In genomic region chr17:40868952-40869747, GRCm38 (mm10) we compare ENCODE assay signal across 13 mouse cellular contexts. TPM values are rescaled to one million over a fixed set of nuclear protein-coding genes. Genes with fewer than 3 reads are reported as not detected.
DNase-seq lines count a peak whose midpoint lies in the region; ATAC-seq and TF ChIP-seq lines count a peak whose summit lies in the region.
"Had no signal": no experiment of that assay in that cellular context is flagged by ENCODE, and none has a peak within 500 bp of the region (broad histone marks: within the 10 kb centered on the region; RNA-seq: fewer than 3 reads in every experiment).

No protein-coding gene starts in this region.

- DNase-seq in heart, postnatal 14 days: no peak
- peak; percentile 71 for DNase-seq in lung, postnatal 0 days (ENCODE audit: low spot score)
- no peak for DNase-seq in thymus, postnatal 4 days
- DNase-seq in T-cell, adult 2 months (ENCODE audit: low spot score): no peak
- DNase-seq: adrenal gland, adult 8-10 months; cerebellum, postnatal 36 days; kidney, adult 9 months had no signal

- peaks cover 3 to 11% of the 10 kb centered on the region in 2 experiments for H3K4me1 ChIP-seq in heart, embryonic 14.5 days (ENCODE audit: control insufficient read depth in 2 of 2, insufficient read depth in 2 of 2, low read length in 2 of 2)
- H3K4me1 ChIP-seq in lung, postnatal 0 days (ENCODE audit: insufficient read depth, low read depth, low read length): no peaks in the 10 kb centered on the region
- H3K4me1 ChIP-seq in stomach, embryonic 14.5 days (ENCODE audit: control insufficient read depth, insufficient read depth, low read length): no peaks in the 10 kb centered on the region
- no peaks in the 10 kb centered on the region for H3K4me1 ChIP-seq in midbrain, embryonic 13.5 days (replicated peaks)
- H3K4me1 ChIP-seq: limb, embryonic 10.5 days had no signal

- H3K27ac ChIP-seq in heart, embryonic 14.5 days (replicated peaks in 1 of 2; ENCODE audit: control insufficient read depth in 1 of 2, insufficient read depth in 1 of 2, low read depth in 2 of 2, low read length in 2 of 2): peak overlapping the region in 1 of 2 experiments; percentile 56; a peak in 2 of 4 replicates
- H3K27ac ChIP-seq in lung, postnatal 0 days (ENCODE audit: low read length): peak overlapping the region; percentile 54; the same call in 1 of the 2 replicates
- H3K27ac ChIP-seq in stomach, embryonic 14.5 days (ENCODE audit: low read length): peak overlapping the region; percentile 21; the same call in 1 of the 2 replicates
- H3K27ac ChIP-seq in midbrain, embryonic 13.5 days: no peak overlapping the region
- H3K27ac ChIP-seq: limb, embryonic 10.5 days had no signal

- peak overlapping the region; percentile 50 for H3K4me2 ChIP-seq in heart, embryonic 14.5 days (ENCODE audit: low read length)
- H3K4me2 ChIP-seq in lung, postnatal 0 days (replicated peaks; ENCODE audit: low read depth, low read length): peak overlapping the region; percentile 34
- H3K4me2 ChIP-seq in stomach, embryonic 14.5 days (replicated peaks; ENCODE audit: low read depth, low read length): no peak overlapping the region
- no peak overlapping the region for H3K4me2 ChIP-seq in midbrain, embryonic 13.5 days (replicated peaks)

- TF ChIP-seq CTCF in lung, postnatal 0 days (IDR thresholded peaks at IDR 0.05): no peak

- no peaks in the 10 kb centered on the region for H3K9me3 ChIP-seq in heart, embryonic 14.5 days (ENCODE audit: control insufficient read depth, low read length)
- H3K9me3 ChIP-seq in lung, postnatal 0 days (ENCODE audit: low read length): no peaks in the 10 kb centered on the region
- H3K9me3 ChIP-seq in stomach, embryonic 14.5 days (ENCODE audit: control insufficient read depth, low read depth, low read length): no peaks in the 10 kb centered on the region
- no peaks in the 10 kb centered on the region for H3K9me3 ChIP-seq in midbrain, embryonic 13.5 days
- H3K9me3 ChIP-seq: limb, embryonic 10.5 days had no signal

- ATAC-seq in heart, embryonic 14.5 days (ENCODE audit: insufficient number of reproducible peaks, insufficient read depth, low FRiP score, low read depth): no peak
- peak; percentile 83 for ATAC-seq in granulocyte monocyte progenitor cell, adult 5-6 weeks (replicated peaks; ENCODE audit: poor library complexity, severe bottlenecking)
- ATAC-seq in lung, postnatal 0 days: peak; percentile 93
- peak; percentile 88 for ATAC-seq in stomach, embryonic 14.5 days (ENCODE audit: insufficient number of reproducible peaks, insufficient read depth, low FRiP score, low read depth)
- ATAC-seq in midbrain, embryonic 13.5 days: no peak

- H3K36me3 ChIP-seq in heart, embryonic 14.5 days (ENCODE audit: control insufficient read depth, insufficient read depth, low read length): no peaks in the 10 kb centered on the region
- H3K36me3 ChIP-seq in lung, postnatal 0 days (ENCODE audit: insufficient read depth, low read length): no peaks in the 10 kb centered on the region
- no peaks in the 10 kb centered on the region for H3K36me3 ChIP-seq in stomach, embryonic 14.5 days (ENCODE audit: control insufficient read depth, insufficient read depth, low read length)
- H3K36me3 ChIP-seq in midbrain, embryonic 13.5 days: no peaks in the 10 kb centered on the region
- H3K36me3 ChIP-seq: limb, embryonic 10.5 days had no signal

- no peak overlapping the region for H3K4me3 ChIP-seq in heart, embryonic 14.5 days (ENCODE audit: control insufficient read depth in 1 of 2, insufficient read depth in 1 of 2, low read depth in 1 of 2, low read length in 2 of 2)
- no peak overlapping the region for H3K4me3 ChIP-seq in lung, postnatal 0 days (ENCODE audit: low read depth, low read length)
- H3K4me3 ChIP-seq in stomach, embryonic 14.5 days (ENCODE audit: low read depth, low read length): no peak overlapping the region
- no peak overlapping the region for H3K4me3 ChIP-seq in midbrain, embryonic 13.5 days (replicated peaks)
- H3K4me3 ChIP-seq: limb, embryonic 10.5 days had no signal

- H3K9ac ChIP-seq in heart, embryonic 14.5 days (ENCODE audit: low read length): peak overlapping the region; percentile 18; the same call in 1 of the 2 replicates
- H3K9ac ChIP-seq in lung, postnatal 0 days (replicated peaks; ENCODE audit: low read depth): no peak overlapping the region
- H3K9ac ChIP-seq in stomach, embryonic 14.5 days (replicated peaks; ENCODE audit: low read depth, low read length): no peak overlapping the region
- no peak overlapping the region for H3K9ac ChIP-seq in midbrain, embryonic 13.5 days (replicated peaks)

- 9% methylated on average over 10 of the region's 10 CpGs for WGBS in heart, embryonic 14.5 days
- WGBS in lung, postnatal 0 days: 29% methylated on average over 10 of the region's 10 CpGs
- 34% methylated on average over 10 of the region's 10 CpGs for WGBS in stomach, embryonic 14.5 days
- 77% methylated on average over 10 of the region's 10 CpGs for WGBS in midbrain, embryonic 13.5 days

- peak; percentile 28; the same call in 1 of the 2 replicates for TF ChIP-seq EP300 in lung, postnatal 0 days (IDR thresholded peaks at IDR 0.05)

- H3K27me3 ChIP-seq in heart, embryonic 14.5 days (ENCODE audit: control insufficient read depth, insufficient read depth, low read length): no peaks in the 10 kb centered on the region
- no peaks in the 10 kb centered on the region for H3K27me3 ChIP-seq in lung, postnatal 0 days (replicated peaks; ENCODE audit: insufficient read depth, low read length)
- H3K27me3 ChIP-seq in stomach, embryonic 14.5 days (ENCODE audit: control insufficient read depth, insufficient read depth, low read length): no peaks in the 10 kb centered on the region
- H3K27me3 ChIP-seq in midbrain, embryonic 13.5 days: no peaks in the 10 kb centered on the region

- intact Hi-C loops in heart, postnatal 14 days (cut with DNase I): no loop called here

RNA-seq across cellular contexts. Expression of gene 9130008F23Rik, which starts 11.2 kb away (rescaled TPM):
- 1.8 and 2.5 TPM in 2 replicates for polyA plus RNA-seq in heart, embryonic 14.5 days (2014; fragmentation: Nextera tagmentation; extraction: Ambion mirVana)
- total RNA-seq in heart, postnatal 14 days (2021): under 1 TPM; 0.57 to 0.59 TPM
- 3.0 and 5.0 TPM in 2 replicates for total RNA-seq in granulocyte monocyte progenitor cell, adult 5-6 weeks (2014; fragmentation: Nextera tagmentation)
- total RNA-seq in granulocyte monocyte progenitor cell, adult 5-6 weeks (2017): 5.6 and 6.2 TPM in 2 replicates
- polyA plus RNA-seq in lung, postnatal 0 days (2015; fragmentation: Nextera tagmentation; extraction: Ambion mirVana): 2.4 and 2.9 TPM in 2 replicates
- polyA plus RNA-seq in stomach, embryonic 14.5 days (2014; fragmentation: Nextera tagmentation; extraction: Ambion mirVana): 3.7 and 4.0 TPM in 2 replicates
- polyA plus RNA-seq in midbrain, embryonic 13.5 days (2015; fragmentation: Nextera tagmentation; extraction: Ambion mirVana): 0.24 and 0.32 TPM in 2 replicates

RNA-seq across cellular contexts. Expression of gene Glyatl3, which starts 45.0 kb away (rescaled TPM):
- not detected in 2 replicates for polyA plus RNA-seq in heart, embryonic 14.5 days (2014; fragmentation: Nextera tagmentation; extraction: Ambion mirVana)
- total RNA-seq in heart, postnatal 14 days (2021): not detected
- not detected in 2 replicates for total RNA-seq in granulocyte monocyte progenitor cell, adult 5-6 weeks (2014; fragmentation: Nextera tagmentation)
- total RNA-seq in granulocyte monocyte progenitor cell, adult 5-6 weeks (2017): not detected in 2 replicates
- not detected in 2 replicates for polyA plus RNA-seq in lung, postnatal 0 days (2015; fragmentation: Nextera tagmentation; extraction: Ambion mirVana)
- polyA plus RNA-seq in stomach, embryonic 14.5 days (2014; fragmentation: Nextera tagmentation; extraction: Ambion mirVana): not detected in 2 replicates
- not detected in 2 replicates for polyA plus RNA-seq in midbrain, embryonic 13.5 days (2015; fragmentation: Nextera tagmentation; extraction: Ambion mirVana)
- total RNA-seq: adrenal gland, adult 8-10 months had no signal
- polyA plus RNA-seq: hindbrain, embryonic 11.5 days; limb, embryonic 10.5 days had no signal

RNA-seq across cellular contexts. Expression of gene Rhag, which starts 58.2 kb away (rescaled TPM):
- 0.80 and 1.6 TPM in 2 replicates for polyA plus RNA-seq in heart, embryonic 14.5 days (2014; fragmentation: Nextera tagmentation; extraction: Ambion mirVana)
- total RNA-seq in heart, postnatal 14 days (2021): under 1 TPM; 0.26 to 0.32 TPM
- 0.19 TPM in 1 of 2 replicates, not detected in the other for total RNA-seq in granulocyte monocyte progenitor cell, adult 5-6 weeks (2014; fragmentation: Nextera tagmentation)
- total RNA-seq in granulocyte monocyte progenitor cell, adult 5-6 weeks (2017): 0.17 TPM in 1 of 2 replicates, not detected in the other
- 0.94 and 1.2 TPM in 2 replicates for polyA plus RNA-seq in lung, postnatal 0 days (2015; fragmentation: Nextera tagmentation; extraction: Ambion mirVana)
- 0.27 and 0.43 TPM in 2 replicates for polyA plus RNA-seq in stomach, embryonic 14.5 days (2014; fragmentation: Nextera tagmentation; extraction: Ambion mirVana)
- polyA plus RNA-seq in midbrain, embryonic 13.5 days (2015; fragmentation: Nextera tagmentation; extraction: Ambion mirVana): 0.30 TPM in 2 replicates
- total RNA-seq: adrenal gland, adult 8-10 months had no signal

Comparison
In these comparisons a context has a peak if more than half of its experiments do, and no peak if none do; other contexts are left out.
1. ATAC-seq: peak in granulocyte monocyte progenitor cell, adult 5-6 weeks (single experiment), lung, postnatal 0 days (single experiment) and stomach, embryonic 14.5 days (single experiment); none in heart, embryonic 14.5 days (single experiment) and midbrain, embryonic 13.5 days (single experiment).
2. H3K4me2 ChIP-seq: peak in heart, embryonic 14.5 days (single experiment) and lung, postnatal 0 days (single experiment); none in stomach, embryonic 14.5 days (single experiment) and midbrain, embryonic 13.5 days (single experiment).